Mouse (Mus musculus) monocyte, adult 5-6 weeks (primary cell): ENCODE data around the gene Aes. TPM values are rescaled to one million over a fixed set of nuclear protein-coding genes. Genes with fewer than 3 reads are reported as not detected.

Experiments used
- ATAC-seq: fragments of 153-309, 156-312 bp; replicated peaks from 2 replicates; pipeline ENCODE4 v1.8.0; 2017; ENCODE audit warnings: mild to moderate bottlenecking; ENCODE audit not compliant: low TSS enrichment, insufficient number of reproducible peaks, severe bottlenecking, poor library complexity, low FRiP score
- total RNA-seq: library from RNA; stranded (forward); fragments of 200-1000, 200-491, 200-594 nt; gene quantifications from 3 replicates; pipeline ENCODE4 v1.2.3, GENCODE M21; 2017

The Aes gene
- total RNA-seq, 1 experiment from 2014 or later, result 141 TPM

DNA sequence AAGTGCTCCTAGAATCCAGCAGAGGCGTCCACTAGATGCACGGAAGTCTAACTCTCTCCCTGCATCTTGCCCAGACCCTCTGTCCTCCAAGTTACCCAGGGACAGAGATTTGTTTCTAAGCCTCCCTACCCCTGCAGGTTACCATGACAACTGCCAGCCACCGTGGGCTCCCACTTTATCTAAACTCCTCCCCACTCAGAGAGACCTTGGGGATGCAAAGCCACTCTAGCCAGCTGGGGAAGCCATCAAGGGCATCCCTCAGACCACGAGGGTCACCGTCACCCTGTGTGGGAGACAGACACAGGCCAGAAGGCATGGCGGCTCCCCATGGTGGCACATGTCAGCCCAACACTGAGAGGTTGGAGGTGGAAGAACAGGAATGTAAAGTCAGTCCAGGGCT is 24.1 kb downstream of the Aes start:
- ATAC-seq, result no peak

DNA sequence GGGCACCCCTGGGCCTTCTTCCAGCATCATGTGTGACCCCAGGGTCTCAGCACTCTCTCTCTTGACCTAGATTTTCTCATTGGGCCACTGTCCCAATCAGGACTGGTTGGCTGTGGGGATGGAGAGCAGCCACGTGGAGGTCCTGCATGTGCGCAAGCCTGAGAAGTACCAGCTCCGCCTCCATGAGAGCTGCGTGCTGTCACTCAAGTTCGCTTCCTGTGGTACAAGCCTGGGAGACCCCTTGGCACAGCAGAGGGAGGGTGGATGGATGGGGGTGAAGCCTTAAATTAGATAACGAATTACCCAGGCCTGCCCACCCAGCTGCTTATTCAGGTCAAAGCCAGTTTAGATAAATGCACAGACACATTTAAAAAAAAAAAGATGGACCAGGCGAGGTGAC is 29.5 kb downstream of the Aes start:
- ATAC-seq, result no peak

DNA sequence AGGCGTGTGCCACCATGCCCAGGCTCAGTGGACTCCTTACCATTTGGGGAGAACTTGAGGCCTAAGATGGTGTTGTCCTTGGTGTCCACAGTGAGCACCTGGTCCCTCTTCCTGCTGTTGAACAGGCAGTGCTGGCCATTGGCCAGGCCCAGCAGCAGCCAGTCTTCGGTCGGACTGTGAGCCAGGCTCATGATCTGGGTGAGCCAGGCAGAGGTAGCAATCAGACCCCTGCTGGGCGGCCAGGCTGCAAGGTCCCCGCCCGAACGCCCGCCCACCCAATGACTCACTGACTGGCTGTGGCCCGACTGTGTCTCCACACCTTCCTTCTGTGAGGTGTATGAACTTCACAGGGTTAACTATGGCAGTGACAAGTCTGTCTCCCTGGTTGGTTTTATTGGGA is 32.6 kb downstream of the Aes start:
- ATAC-seq, result no peak

DNA sequence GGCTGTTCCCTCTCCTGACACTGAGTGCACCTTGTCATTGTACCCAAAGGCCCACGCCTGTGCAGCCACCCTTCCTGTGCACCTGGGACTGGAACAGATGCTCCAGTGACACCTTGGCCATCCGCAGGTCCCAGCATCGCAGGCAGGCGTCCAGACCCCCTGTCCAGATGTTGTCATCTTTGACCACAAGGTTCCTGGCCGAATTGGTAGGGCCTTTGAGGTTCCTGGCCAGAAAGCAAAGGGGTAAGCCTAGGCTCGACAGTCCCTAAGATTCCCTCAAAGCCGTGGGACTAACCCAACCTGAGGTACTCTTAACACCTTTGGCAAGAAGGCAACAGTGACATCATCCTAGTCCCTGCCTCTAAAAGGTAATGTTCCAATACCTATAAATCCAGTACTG is 33.3 kb downstream of the Aes start:
- ATAC-seq, result no peak

DNA sequence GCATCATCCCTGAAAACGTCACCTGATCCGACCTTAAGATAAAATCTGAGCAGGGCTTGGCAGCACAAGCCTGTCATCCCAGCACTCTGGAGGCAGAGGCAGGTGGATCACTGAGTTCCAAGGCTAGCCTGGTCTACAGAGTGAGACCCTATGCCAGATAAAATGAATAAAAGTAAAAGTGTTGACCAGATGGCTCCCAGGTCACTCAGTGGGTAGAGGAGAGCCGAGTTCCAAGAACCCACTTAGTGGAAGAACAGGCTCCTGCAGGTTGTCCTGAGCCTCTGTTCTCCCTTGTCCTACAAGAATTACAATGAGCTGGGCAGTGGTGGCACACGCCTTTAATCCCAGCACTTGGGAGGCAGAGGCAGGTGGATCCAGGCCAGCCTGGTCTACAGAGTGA is 33.9 kb downstream of the Aes start:
- ATAC-seq, result no peak

DNA sequence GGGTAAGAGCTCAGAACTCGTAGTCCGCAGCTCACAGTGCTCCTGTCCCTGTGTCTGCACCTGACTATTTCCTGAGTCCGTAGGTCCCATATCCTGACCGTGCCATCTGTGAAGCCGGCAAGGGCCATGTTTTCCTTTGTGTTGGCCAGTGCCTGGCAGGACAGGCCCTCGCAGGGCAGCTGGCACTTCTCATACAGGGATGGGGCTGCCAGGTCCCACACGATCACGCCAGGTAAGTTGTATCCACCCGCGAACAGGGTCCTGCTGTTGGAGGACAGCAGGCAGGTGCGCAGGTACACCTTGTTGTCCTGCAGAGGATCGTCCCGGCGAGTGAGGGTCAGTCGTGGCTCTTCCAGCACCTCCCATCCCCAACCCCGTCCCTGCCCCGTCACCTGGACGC is 34.6 kb downstream of the Aes start:
- no peak for ATAC-seq

DNA sequence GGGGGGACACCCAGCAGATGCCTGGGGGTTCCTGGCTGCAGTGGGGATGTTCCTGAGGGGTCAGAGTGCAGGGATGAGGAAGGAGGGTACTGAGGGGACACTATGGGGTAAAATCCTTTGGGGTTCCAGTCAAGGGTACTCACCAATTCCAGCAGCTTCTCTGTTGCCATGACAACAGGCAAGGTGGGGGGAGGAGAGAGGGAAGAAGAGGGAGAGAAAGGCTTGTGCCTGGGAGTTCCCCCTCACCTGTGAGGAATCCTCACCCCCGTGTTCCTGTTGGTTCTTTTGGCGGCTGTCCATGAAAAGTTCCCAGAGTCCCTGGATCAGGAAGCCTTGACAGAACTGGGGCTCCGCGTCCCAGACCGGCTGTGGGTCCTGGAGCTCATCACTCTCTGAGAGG is 36.3 kb downstream of the Aes start:
- no peak for ATAC-seq

DNA sequence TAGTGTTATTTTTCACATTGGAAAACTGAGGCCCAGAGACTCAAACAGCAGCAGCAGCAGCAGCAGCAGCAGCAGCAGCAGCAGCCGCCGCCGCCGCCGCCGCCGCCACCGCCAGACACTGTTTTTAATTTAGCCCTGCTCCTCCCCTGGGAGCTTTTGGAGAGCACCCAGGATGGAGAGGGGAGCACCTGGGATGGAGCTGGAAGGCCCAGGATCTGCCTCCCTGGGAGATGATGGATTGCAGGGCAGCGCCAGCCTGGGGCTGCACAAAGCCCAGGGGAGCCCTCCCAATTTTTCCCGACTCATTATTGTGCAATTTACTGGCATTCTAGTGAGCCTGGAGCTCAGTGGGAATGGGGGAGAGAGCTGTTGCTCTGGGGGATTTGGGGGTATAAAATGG is 37.3 kb downstream of the Aes start:
- ATAC-seq, result no peak

DNA sequence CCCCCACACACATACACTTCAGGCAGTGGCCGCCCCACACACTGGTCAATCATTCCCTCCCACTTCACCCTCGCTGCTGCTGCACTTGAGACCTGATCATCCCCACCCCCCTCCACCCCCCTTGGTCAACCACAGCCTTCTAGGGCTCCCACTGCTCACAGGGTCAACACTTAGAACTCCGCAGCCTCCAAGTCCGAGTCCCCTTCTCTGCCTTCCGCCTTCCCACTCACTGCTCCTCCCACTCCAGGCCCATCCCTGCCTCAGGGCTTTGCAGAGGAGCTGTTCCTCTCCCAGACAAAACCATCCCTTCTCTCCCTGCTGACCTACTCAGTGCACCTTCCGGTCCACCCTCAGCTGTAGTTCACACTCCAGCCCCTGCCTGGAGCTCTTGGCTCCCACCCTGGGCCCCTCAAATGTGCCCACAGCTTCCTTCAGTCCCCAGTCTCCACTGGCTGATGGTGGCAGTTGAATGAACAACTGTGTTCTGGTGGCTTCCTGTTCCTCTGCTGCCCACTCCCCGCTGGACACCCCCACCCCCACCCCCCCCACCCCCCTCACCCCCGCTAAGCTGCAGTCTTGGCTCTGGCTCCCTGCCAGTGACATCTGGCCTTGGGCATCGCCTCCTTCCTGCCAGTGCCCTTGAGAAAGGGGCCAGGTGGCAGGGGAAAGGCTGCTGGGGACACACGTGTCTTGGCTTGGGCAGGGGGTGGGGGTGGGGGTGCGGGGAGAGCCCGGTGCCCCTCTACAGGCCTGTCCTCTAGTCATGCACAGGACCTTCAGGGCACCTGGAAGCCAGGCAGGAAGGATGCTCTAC is 38.1 kb downstream of the Aes start:
- ATAC-seq, result no peak

DNA sequence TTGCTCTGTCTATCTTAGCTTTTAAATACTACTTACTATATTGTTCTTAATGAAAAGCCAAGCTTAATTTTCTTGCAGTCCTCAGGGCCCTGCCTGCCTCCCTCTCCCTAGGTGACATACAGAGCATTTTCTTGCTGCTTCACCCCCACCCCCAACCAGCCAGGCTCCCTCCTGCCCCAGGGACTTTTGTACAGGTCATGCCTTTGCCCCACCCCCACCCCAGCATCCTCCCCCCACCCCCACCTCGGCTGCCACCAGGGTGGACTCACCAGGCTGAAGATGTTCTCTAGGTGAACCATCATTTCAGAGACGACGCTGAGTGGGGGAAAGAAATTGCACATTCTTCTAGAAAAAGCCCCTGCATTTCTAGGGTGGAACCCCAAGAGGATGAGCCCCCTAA is 39.1 kb downstream of the Aes start:
- no peak for ATAC-seq

DNA sequence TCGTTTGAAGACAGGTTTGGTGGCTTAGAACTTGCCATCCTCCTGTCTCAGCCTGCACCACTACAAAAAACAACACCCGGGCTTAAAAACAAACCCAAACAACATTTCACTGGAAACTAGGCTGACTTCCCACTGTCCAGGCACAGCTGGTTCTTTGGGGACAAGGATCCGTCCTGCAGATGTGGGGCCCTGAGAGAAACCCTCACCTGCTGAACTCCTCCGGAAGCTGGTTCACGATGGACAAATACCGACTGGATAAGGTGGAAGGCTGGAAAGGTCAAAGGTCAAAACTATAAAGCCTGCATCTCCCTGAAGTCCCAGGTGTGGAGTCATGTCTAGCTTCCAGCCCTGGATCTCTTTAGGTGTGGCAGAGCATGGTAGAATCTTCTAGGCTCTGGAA is 39.6 kb downstream of the Aes start:
- ATAC-seq, result no peak

DNA sequence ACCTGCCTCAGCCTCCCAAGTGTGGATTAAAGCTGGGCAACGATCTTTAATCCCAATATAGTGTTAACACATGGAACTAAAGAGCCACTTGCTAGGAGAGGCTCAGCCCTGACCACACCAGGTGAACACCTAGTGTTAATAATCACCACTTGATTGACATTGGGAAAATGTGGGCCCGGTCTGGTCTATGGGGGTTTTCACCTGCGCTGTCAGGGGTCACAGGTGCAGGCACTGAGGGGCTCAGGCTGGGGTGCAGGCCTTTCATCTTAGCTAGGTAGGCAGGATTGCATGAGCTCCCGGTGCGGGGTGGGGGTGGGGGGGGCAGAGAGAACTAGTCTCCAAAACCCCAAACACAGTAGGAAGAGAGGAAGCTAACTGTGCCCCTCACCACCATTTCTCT is 40.3 kb downstream of the Aes start:
- no peak for ATAC-seq

DNA sequence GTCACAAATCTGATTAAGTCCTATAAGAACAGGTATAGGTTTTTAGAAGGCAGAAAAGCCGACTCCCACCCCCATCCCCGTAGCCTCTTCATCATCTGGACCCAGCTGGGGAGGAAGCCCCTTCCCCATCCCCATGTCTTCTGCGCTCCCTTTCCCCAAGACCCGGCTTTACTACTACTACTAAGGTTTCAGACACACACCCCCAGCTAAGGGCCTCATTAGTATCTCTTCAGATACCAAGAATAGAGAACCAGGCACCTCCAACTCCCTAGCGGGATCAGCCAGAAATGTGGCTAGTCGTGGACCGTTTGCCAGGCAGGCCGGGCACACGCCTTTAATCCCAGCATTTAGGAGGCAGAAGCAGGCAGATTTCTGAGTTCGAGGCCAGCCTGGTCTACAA is 40.8 kb downstream of the Aes start:
- no peak for ATAC-seq

DNA sequence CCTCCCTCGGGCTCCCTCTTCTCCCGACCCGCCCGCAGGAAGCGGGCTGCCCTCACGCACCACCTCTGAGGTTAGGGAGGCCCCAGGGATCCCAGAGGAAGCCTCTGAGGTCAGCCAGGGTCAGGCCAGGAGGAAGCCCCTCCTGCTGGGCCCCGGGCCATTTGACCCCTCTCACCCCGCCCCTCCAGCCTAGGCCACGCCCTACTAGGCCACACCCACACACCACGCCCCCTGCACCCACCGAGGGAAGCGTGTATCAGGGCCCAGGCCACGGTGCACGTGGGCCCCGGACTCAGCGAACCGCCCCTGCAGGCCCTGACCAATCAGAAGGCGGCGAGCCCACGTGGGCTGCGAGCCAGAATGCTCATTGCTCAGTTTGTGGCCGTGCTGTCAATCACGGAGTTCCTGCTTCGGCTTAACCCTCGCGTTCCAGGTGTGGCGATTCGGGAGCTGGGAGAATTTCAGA is 41.5 kb downstream of the Aes start, which contains the start of gene Tle6:
Gene Tle6 (minus strand): TSS at position 336 of the 466 bp plus-strand sequence.
- ATAC-seq, result peak; percentile 52

DNA sequence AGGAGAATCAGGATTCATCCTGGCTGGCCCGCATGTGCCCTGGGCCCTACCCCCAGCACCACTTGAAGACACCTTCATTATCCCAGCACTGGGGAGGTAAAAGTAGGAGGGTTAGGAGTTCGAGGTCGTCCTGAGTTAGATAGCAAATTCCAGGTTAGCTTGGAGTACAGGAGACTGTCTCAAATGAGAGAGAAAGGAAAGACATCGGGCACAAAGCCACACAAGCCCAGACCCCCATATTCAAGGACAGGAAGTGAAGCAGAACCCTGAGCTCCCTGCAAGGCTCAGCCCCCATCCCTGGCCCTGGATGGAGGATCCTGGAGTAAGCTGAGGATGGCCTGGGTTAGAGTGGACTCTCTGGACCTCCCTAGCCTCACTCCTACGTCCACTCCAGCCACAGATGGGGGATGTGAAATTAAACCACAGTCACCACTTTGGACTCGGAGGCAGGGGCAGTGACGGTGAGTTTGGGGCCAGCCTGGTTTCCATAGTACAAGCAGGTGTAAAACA is 42.2 kb downstream of the Aes start:
- no peak for ATAC-seq

DNA sequence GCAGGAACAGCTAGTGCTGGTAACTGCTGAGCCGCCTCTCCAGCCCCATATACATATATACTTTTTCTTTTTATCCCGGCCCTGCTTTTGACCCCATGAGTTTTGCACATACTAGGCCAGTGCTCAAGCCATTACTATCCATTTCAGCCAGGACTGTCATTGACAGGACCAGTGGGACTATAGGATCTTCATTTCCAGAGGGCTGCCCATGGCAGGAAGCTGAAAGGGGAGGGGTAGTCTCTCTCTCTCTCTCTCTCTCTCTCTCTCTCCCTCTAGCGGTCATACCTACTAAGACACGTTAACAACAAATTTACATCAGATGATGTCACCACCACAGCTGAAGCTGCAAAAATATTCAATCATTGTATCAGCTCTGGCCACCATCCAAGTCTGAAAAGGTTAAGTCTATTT is 43.5 kb downstream of the Aes start:
- 0 out of 2 replicates have a peak, but pooled peaks have one; percentile 13 for ATAC-seq

DNA sequence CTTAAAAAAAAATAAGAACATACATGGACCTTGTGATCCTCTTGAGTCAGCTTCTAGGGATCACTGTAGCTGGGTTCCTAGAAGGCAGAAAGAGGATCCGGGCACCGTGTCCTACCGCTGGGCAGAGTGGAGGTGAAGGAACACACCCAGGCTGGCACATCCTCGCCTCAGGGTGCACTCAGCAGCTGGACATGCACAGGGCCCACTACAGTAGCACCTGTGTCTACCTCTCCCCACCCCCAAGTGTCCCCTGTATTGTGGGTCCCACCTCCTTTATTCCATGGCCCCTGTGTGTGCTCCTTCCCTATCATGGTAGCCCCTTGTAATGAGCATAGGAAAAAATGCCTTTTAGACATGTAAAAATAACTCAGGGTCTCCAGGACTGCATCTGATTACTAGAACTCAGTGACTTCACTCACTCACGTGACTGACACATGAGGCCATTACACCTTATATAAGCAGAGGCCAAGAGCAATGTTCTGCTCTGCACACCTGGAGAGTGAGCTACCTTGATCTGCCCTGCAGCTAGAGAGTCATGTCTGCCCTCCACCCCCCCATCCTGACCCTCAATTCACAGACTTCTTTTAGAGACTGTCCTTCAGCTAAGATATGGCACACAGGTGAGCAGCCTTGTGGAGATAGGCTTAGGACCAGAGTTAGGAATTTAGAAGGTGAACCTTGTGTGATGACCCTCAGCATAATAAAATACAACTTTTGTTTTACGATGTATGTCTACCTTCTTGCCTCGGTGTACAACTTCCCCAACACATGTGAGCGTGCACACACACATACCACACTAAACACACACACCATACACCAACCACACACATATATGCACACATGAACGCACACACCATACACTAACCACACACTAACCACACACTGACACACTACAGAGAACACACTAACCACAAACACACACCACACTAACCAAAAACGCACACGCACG is 45.0 kb downstream of the Aes start:
- peak; percentile 12; the same call in 1 of the 2 replicates for ATAC-seq

DNA sequence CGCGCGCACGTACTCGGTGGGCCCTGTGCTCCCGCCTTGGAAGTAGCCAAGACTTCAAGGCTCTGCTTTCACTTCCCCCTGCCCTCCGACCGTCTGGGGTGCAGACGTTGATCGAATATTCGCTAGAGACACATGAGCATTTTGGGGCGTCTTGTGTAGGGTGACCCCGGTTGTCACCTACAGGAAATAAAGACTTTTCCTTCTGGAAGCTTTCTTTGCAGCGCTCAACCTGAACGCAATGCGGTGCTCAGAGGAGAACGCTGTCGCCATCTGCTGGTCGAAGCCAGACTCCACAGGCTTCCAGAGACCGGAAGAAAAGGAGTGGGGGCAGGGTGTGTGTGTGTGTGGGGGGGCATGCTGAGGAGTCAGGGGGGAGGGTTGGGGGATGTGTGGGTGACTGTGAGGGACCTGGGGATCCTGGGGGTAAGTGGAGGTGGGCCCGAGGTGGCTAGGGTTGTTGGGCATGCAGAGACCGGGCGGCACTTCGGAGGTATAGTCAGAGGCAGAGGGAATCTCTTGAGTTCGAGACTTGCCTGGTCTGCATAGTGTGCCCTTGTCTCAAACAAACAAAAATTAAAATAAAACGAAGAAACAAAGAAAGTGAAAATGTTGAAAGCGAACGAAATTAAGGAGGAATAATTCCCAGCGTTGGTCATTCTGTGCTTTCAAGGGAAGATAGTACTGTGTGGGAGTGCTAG is 45.8 kb downstream of the Aes start:
- peak; percentile 33 for ATAC-seq

DNA sequence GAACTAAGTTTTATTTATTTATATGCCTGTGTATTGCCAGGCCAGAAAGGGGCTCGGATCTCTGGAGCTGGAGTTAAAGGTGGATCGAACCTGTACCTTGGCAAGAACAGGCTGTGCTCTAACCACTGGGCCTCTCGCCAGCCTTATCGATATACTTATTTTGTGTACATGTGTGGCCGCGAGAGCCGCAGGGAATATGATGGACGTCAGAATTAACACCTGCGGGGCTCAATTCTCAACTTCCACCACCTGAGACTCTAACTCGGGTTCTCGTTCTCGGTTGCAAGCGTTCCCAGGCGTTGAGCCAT is 46.3 kb downstream of the Aes start:
- no peak for ATAC-seq
